Mouse (Mus musculus): Measurements from ENCODE around the gene Arl4c. TPM values are rescaled to one million over a fixed set of nuclear protein-coding genes. Genes with fewer than 3 reads are reported as not detected.

The Arl4c gene
- polyA plus RNA-seq, 1 experiment from 2014 or later: 4.3 TPM

DNA sequence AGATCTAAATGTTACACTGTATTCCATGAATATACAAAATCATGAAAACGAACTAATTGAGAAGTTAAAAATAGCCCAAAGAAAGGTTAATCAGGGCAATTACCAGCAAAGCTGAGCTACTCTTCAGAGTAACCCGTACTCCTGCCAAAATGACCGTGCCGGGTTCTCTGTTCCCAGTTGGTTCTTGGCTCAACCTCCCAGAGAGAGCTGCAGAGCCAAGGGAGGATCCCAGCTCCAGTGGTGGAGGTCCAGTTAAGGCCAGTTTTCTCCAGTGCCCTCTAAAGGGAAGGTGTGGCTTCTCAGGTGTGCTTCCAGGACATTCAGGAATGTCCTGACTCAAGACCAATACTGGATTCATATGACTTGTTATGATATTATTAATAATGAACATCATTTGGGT is 37.5 kb upstream of the Arl4c start:
- H3K9me3 ChIP-seq (ENCODE audit: control insufficient read depth, low read length): no peaks in the 10 kb centered on the region
- no peaks in the 10 kb centered on the region for H3K36me3 ChIP-seq (ENCODE audit: control insufficient read depth, insufficient read depth, low read length)
- H3K4me1 ChIP-seq (replicated peaks; ENCODE audit: control insufficient read depth, insufficient read depth, low read length): no peaks in the 10 kb centered on the region
- H3K27ac ChIP-seq (ENCODE audit: low read depth): no peak overlapping the region
- no peak overlapping the region for H3K4me2 ChIP-seq (ENCODE audit: low read length)
- no peak for ATAC-seq (replicated peaks; ENCODE audit: low FRiP score, low TSS enrichment, low read depth)
- no peak overlapping the region for H3K9ac ChIP-seq (ENCODE audit: low read length)
- 84% methylated on average over 4 of the region's 4 CpGs for WGBS
- no peak for DNase-seq (ENCODE audit: low spot score)
- H3K27me3 ChIP-seq (replicated peaks; ENCODE audit: control insufficient read depth, insufficient read depth, low read length): no peaks in the 10 kb centered on the region
- no peak overlapping the region for H3K4me3 ChIP-seq (ENCODE audit: low read depth, low read length)

DNA sequence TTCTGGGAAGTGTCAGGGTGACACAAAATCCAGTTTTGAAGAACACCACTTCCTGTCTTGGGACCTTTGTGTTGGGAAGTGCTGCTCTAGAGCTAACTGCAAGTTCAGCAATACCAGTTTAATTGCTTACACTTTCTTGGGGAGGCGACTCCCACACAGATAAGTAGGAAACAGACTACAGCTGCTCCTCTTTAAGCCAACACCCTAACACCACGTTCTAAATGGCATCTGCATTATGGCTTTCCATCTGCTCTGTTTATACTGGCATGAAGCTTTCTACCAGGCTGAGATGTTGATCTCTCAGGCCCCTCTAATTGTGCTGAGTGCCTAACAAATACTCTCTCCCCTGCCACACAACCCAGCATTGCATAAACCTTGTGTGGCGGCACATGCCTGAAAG is 36.9 kb upstream of the Arl4c start:
- ATAC-seq (replicated peaks; ENCODE audit: low FRiP score, low TSS enrichment, low read depth) (no peak), DNase-seq (ENCODE audit: low spot score) (no peak)
- Histone ChIP-seq H3K9ac (ENCODE audit: low read length) (no peak overlapping the region), H3K4me3 (ENCODE audit: low read depth, low read length) (no peak overlapping the region), H3K27me3 (replicated peaks; ENCODE audit: control insufficient read depth, insufficient read depth, low read length) (no peaks in the 10 kb centered on the region), H3K9me3 (ENCODE audit: control insufficient read depth, low read length) (no peaks in the 10 kb centered on the region), H3K27ac (ENCODE audit: low read depth) (no peak overlapping the region), H3K4me1 (replicated peaks; ENCODE audit: control insufficient read depth, insufficient read depth, low read length) (no peaks in the 10 kb centered on the region), H3K4me2 (ENCODE audit: low read length) (no peak overlapping the region), H3K36me3 (ENCODE audit: control insufficient read depth, insufficient read depth, low read length) (no peaks in the 10 kb centered on the region)
- 48% methylated on average over 3 of the region's 3 CpGs for WGBS

DNA sequence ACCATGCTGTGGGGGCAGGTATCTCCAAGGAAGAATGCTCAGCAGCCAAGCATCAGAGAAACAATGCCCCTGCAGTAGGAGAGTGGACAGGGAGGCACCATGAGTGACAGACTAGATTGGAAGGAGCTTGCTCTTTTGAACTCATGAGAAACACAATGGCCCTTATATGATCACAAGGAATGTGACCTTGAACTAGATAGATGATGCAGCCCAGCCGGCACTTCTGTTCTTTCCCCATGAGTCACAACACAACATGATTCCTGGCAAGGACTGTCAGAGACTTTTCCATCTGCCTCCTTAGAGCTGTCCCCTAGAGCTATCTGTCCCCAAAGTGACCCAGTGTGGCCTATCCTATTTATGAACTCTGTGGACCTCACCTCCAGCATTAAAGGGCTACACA is 27.5 kb upstream of the Arl4c start:
- no peak overlapping the region for H3K4me2 ChIP-seq (ENCODE audit: low read length)
- H3K27ac ChIP-seq (ENCODE audit: low read depth): no peak overlapping the region
- no peaks in the 10 kb centered on the region for H3K27me3 ChIP-seq (replicated peaks; ENCODE audit: control insufficient read depth, insufficient read depth, low read length)
- ATAC-seq (replicated peaks; ENCODE audit: low FRiP score, low TSS enrichment, low read depth): no peak
- DNase-seq (ENCODE audit: low spot score): no peak
- no peaks in the 10 kb centered on the region for H3K36me3 ChIP-seq (ENCODE audit: control insufficient read depth, insufficient read depth, low read length)
- H3K4me3 ChIP-seq (ENCODE audit: low read depth, low read length): no peak overlapping the region
- 89% methylated on average over 1 of the region's 1 CpGs for WGBS
- H3K9me3 ChIP-seq (ENCODE audit: control insufficient read depth, low read length): no peaks in the 10 kb centered on the region
- H3K4me1 ChIP-seq (replicated peaks; ENCODE audit: control insufficient read depth, insufficient read depth, low read length): no peaks in the 10 kb centered on the region
- no peak overlapping the region for H3K9ac ChIP-seq (ENCODE audit: low read length)

DNA sequence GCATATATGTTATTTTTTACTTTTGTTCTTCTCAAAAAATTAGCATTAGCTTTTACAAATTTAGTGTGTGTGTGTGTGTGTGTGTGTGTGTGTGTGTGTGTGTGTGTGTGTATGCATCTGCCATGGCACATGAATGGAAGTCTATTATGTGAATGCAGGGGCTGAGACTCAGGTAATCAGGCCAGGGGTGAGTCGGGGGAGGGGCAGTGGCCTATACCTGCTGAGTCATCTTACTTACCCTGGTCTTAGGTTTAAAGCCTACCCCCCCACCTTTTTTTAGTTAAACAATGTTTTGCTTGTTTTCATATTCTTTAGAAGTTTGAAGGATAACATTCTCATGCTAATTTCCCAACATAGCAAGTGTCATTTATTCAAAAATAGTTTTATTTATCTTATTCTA is 25.3 kb upstream of the Arl4c start:
- WGBS: 90% methylated on average over 1 of the region's 1 CpGs
- Histone ChIP-seq H3K27ac (ENCODE audit: low read depth) (no peak overlapping the region), H3K4me1 (replicated peaks; ENCODE audit: control insufficient read depth, insufficient read depth, low read length) (no peaks in the 10 kb centered on the region), H3K4me2 (ENCODE audit: low read length) (no peak overlapping the region), H3K9ac (ENCODE audit: low read length) (no peak overlapping the region), H3K4me3 (ENCODE audit: low read depth, low read length) (no peak overlapping the region), H3K36me3 (ENCODE audit: control insufficient read depth, insufficient read depth, low read length) (no peaks in the 10 kb centered on the region), H3K27me3 (replicated peaks; ENCODE audit: control insufficient read depth, insufficient read depth, low read length) (no peaks in the 10 kb centered on the region), H3K9me3 (ENCODE audit: control insufficient read depth, low read length) (no peaks in the 10 kb centered on the region)
- no peak for DNase-seq (ENCODE audit: low spot score)
- no peak for ATAC-seq (replicated peaks; ENCODE audit: low FRiP score, low TSS enrichment, low read depth)

DNA sequence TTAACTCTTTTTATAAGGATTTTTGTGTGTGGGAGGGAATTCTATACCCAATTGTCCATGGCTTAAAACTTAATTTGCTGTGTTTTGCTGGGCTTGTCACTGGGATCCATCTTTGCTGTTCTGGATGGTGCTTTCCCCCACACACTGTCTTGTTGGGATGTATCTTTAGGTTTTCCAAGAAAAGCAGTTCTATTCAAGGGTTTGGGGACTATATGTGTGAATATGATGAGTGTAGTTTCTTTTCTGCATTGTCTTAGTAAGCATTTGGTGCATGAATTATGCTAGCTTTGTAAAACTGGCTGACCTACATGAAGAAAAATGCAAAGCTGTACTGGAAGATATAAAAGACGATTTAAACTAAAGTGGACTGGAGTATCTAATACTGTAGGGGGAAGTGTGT is 23.7 kb upstream of the Arl4c start:
- no peak for DNase-seq (ENCODE audit: low spot score)
- H3K27me3 ChIP-seq (replicated peaks; ENCODE audit: control insufficient read depth, insufficient read depth, low read length): no peaks in the 10 kb centered on the region

DNA sequence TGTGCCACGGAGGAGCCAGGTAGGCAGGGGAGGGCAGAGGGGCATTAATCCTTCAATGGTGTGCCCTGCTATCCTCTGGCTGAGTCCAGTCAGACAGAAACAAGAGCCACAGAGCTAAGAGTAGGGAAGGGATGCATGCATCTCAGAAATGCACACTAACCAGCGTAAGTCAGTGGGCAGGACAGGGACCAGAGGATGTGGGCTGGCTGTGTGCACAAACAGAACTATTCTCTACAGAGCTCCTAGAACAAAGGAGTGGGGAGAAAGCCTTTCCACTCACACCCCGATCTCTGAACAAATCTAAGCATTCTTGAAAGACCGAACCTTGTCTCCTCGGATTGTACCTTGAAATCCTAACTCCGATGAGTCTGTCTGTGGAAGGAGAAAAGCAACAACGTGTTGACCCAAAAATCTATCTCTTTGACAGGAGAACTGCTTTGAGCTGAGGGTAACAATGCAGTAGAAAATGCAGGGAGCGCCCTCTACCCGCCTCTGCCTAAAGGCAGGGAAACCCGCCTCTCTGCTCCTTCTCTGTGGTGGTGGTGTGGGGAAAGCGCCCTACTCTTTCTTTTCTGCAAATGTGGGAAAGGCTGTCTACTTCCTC is 18.7 kb upstream of the Arl4c start:
- DNase-seq (ENCODE audit: low spot score) (no peak), ATAC-seq (replicated peaks; ENCODE audit: low FRiP score, low TSS enrichment, low read depth) (no peak)
- Histone ChIP-seq H3K9ac (ENCODE audit: low read length) (no peak overlapping the region), H3K4me2 (ENCODE audit: low read length) (no peak overlapping the region), H3K4me1 (replicated peaks; ENCODE audit: control insufficient read depth, insufficient read depth, low read length) (no peaks in the 10 kb centered on the region), H3K9me3 (ENCODE audit: control insufficient read depth, low read length) (no peaks in the 10 kb centered on the region), H3K36me3 (ENCODE audit: control insufficient read depth, insufficient read depth, low read length) (no peaks in the 10 kb centered on the region), H3K4me3 (ENCODE audit: low read depth, low read length) (no peak overlapping the region), H3K27me3 (replicated peaks; ENCODE audit: control insufficient read depth, insufficient read depth, low read length) (no peaks in the 10 kb centered on the region), H3K27ac (ENCODE audit: low read depth) (no peak overlapping the region)
- 44% methylated on average over 11 of the region's 11 CpGs for WGBS

More for the DNA sequence above, 23.7 kb upstream of the Arl4c start:
- Histone ChIP-seq H3K4me1 (replicated peaks; ENCODE audit: control insufficient read depth, insufficient read depth, low read length) (no peaks in the 10 kb centered on the region), H3K9me3 (ENCODE audit: control insufficient read depth, low read length) (no peaks in the 10 kb centered on the region), H3K27ac (ENCODE audit: low read depth) (no peak overlapping the region), H3K4me2 (ENCODE audit: low read length) (no peak overlapping the region), H3K9ac (ENCODE audit: low read length) (no peak overlapping the region), H3K36me3 (ENCODE audit: control insufficient read depth, insufficient read depth, low read length) (no peaks in the 10 kb centered on the region), H3K4me3 (ENCODE audit: low read depth, low read length) (no peak overlapping the region)
- no peak for ATAC-seq (replicated peaks; ENCODE audit: low FRiP score, low TSS enrichment, low read depth)
- WGBS: 71% methylated on average over 1 of the region's 1 CpGs

DNA sequence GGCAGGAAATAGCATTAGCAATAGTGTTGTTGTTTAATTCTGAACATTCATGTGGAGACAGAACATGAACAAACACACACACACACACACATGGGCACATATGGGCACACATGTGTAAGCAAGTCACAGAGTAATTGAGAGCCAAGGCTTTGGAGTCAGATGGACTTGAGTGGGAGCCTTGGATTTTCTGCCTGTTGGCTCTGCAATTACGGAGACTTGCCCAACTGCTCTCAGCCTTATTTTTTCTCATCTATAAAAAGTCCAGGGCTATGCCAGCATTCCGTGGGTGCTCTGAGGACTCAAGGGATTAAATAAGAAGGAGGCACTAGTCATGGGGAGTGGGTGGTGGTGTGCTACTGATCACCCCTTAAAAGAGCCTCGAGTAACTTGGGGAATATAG is 16.5 kb upstream of the Arl4c start:
- no peak for DNase-seq (ENCODE audit: low spot score)
- H3K4me3 ChIP-seq (ENCODE audit: low read depth, low read length): no peak overlapping the region
- no peak overlapping the region for H3K27ac ChIP-seq (ENCODE audit: low read depth)
- H3K27me3 ChIP-seq (replicated peaks; ENCODE audit: control insufficient read depth, insufficient read depth, low read length): no peaks in the 10 kb centered on the region
- no peaks in the 10 kb centered on the region for H3K36me3 ChIP-seq (ENCODE audit: control insufficient read depth, insufficient read depth, low read length)
- WGBS: 73% methylated on average over 3 of the region's 3 CpGs
- H3K4me1 ChIP-seq (replicated peaks; ENCODE audit: control insufficient read depth, insufficient read depth, low read length): no peaks in the 10 kb centered on the region
- no peaks in the 10 kb centered on the region for H3K9me3 ChIP-seq (ENCODE audit: control insufficient read depth, low read length)
- no peak overlapping the region for H3K4me2 ChIP-seq (ENCODE audit: low read length)
- H3K9ac ChIP-seq (ENCODE audit: low read length): no peak overlapping the region
- ATAC-seq (replicated peaks; ENCODE audit: low FRiP score, low TSS enrichment, low read depth): no peak

DNA sequence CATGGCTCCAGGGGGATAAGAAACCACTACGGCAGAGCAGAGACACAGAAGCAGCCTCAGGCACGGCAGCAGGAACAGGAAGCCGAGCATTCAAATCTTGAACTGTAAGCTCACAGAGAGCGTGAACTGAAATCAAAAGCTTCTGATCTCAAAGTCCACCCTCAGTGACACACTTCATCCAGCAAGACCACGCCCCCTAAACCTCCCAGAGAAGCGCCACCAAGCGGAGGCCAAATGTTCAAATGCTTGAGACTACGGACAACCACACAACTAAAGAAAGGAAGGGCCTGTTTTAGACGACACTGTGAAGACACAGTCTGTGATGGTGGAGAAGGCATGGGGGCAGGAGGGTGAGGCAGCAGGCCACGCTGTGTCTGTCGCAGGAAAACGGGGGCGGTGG is 15.7 kb upstream of the Arl4c start:
- Histone ChIP-seq H3K36me3 (ENCODE audit: control insufficient read depth, insufficient read depth, low read length) (no peaks in the 10 kb centered on the region), H3K4me3 (ENCODE audit: low read depth, low read length) (no peak overlapping the region), H3K9me3 (ENCODE audit: control insufficient read depth, low read length) (no peaks in the 10 kb centered on the region), H3K9ac (ENCODE audit: low read length) (no peak overlapping the region), H3K27me3 (replicated peaks; ENCODE audit: control insufficient read depth, insufficient read depth, low read length) (no peaks in the 10 kb centered on the region), H3K4me2 (ENCODE audit: low read length) (no peak overlapping the region), H3K27ac (ENCODE audit: low read depth) (no peak overlapping the region), H3K4me1 (replicated peaks; ENCODE audit: control insufficient read depth, insufficient read depth, low read length) (no peaks in the 10 kb centered on the region)
- no peak for ATAC-seq (replicated peaks; ENCODE audit: low FRiP score, low TSS enrichment, low read depth)
- DNase-seq (ENCODE audit: low spot score): no peak
- 79% methylated on average over 13 of the region's 13 CpGs for WGBS

DNA sequence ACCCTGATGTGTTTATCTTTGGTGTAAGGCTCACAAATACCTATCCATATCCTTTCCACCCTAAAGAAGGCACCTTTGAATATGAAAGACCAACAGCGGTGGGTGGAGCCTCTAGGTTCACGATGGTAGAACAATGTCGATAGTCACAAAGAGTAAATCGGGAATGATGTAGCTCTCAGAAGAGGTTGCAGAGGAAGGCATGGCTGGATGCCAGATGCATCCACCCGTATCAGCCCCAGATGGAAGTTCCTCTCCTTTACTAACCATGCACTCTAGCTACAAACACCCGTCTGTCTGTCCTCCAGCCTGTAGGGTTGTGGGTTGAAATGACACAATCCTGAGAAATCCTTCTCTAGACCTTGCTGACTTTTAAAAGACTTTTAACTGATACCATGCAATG is 10.0 kb upstream of the Arl4c start:
- Histone ChIP-seq H3K9ac (ENCODE audit: low read length) (no peak overlapping the region), H3K9me3 (ENCODE audit: control insufficient read depth, low read length) (no peaks in the 10 kb centered on the region), H3K4me1 (replicated peaks; ENCODE audit: control insufficient read depth, insufficient read depth, low read length) (no peaks in the 10 kb centered on the region), H3K36me3 (ENCODE audit: control insufficient read depth, insufficient read depth, low read length) (no peaks in the 10 kb centered on the region), H3K27me3 (replicated peaks; ENCODE audit: control insufficient read depth, insufficient read depth, low read length) (no peaks in the 10 kb centered on the region), H3K4me3 (ENCODE audit: low read depth, low read length) (no peak overlapping the region), H3K27ac (ENCODE audit: low read depth) (no peak overlapping the region), H3K4me2 (ENCODE audit: low read length) (no peak overlapping the region)
- no peak for DNase-seq (ENCODE audit: low spot score)
- WGBS: 88% methylated on average over 6 of the region's 6 CpGs
- ATAC-seq (replicated peaks; ENCODE audit: low FRiP score, low TSS enrichment, low read depth): no peak

All from intestine, embryonic 14.5 days (tissue).